Mouse (Mus musculus): ENCODE measurements around the gene Itm2b. TPM values are rescaled to one million over a fixed set of nuclear protein-coding genes. Genes with fewer than 3 reads are reported as not detected.

Gene Itm2b
- polyA plus RNA-seq, 1 experiment from 2014 or later = 754 TPM

DNA sequence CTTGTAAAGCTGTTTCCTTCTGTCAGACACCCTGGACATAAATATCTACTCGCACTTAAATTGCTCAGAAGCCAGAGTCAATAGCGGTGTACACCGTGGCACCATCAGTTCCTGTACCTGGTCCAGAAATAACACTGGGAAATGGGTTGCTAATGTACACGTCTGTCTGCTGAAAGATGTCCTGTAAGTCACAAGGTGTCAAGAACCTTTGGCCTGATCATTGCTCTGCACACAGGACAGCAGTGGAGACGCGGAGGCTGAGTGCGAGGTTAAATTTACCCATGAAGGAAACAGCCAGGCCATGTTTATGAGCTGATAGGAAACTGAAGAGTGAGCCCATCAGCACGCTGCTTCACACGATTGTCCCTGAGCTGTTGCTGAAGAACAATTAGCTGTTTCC, 37.8 kb downstream of the Itm2b start:
- Histone ChIP-seq H3K27me3 (replicated peaks; ENCODE audit: control insufficient read depth, insufficient read depth, low read length) (no peaks in the 10 kb centered on the region), H3K9ac (ENCODE audit: low read length) (no peak overlapping the region), H3K27ac (ENCODE audit: low read depth, low read length) (no peak overlapping the region), H3K4me3 (ENCODE audit: low read depth, low read length) (no peak overlapping the region), H3K9me3 (replicated peaks; ENCODE audit: control insufficient read depth, low read length) (no peaks in the 10 kb centered on the region), H3K4me2 (ENCODE audit: low read length) (no peak overlapping the region), H3K4me1 (ENCODE audit: control insufficient read depth, insufficient read depth, low read length) (no peaks in the 10 kb centered on the region), H3K36me3 (ENCODE audit: control insufficient read depth, insufficient read depth, low read length) (peaks cover 5% of the 10 kb centered on the region; the same call in 1 of the 2 replicates)
- WGBS = 89% methylated on average over 9 of the region's 9 CpGs
- ATAC-seq (no peak), DNase-seq (ENCODE audit: low spot score) (no peak)

DNA sequence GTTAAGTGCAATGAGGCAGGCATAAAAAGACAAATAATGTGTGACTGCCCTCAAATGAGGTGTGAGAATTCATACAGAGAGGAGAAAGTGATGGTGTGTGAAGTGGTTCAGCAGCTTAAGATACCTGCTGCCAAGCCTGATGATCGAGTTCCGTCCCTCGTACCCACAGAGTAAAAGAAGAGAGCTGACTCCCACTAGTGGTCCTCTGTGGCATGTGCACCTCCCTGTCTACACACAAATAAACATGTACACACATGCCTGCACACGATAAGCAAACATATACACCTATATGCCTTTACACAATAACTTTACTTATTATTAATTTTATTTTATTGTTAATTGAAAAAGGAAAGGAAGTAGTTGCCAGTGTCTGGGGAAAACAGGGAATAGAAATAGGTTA, 39.5 kb downstream of the Itm2b start:
- DNase-seq (ENCODE audit: low spot score) = no peak
- 88% methylated on average over 4 of the region's 4 CpGs for WGBS
- H3K9me3 ChIP-seq (replicated peaks; ENCODE audit: control insufficient read depth, low read length) = no peaks in the 10 kb centered on the region
- no peak overlapping the region for H3K27ac ChIP-seq (ENCODE audit: low read depth, low read length)
- no peak overlapping the region for H3K4me3 ChIP-seq (ENCODE audit: low read depth, low read length)
- H3K4me1 ChIP-seq (ENCODE audit: control insufficient read depth, insufficient read depth, low read length) = no peaks in the 10 kb centered on the region
- no peak for ATAC-seq
- no peak overlapping the region for H3K9ac ChIP-seq (ENCODE audit: low read length)
- no peak overlapping the region for H3K4me2 ChIP-seq (ENCODE audit: low read length)
- H3K36me3 ChIP-seq (ENCODE audit: control insufficient read depth, insufficient read depth, low read length) = peaks cover 4% of the 10 kb centered on the region; the same call in 1 of the 2 replicates
- H3K27me3 ChIP-seq (replicated peaks; ENCODE audit: control insufficient read depth, insufficient read depth, low read length) = no peaks in the 10 kb centered on the region

DNA sequence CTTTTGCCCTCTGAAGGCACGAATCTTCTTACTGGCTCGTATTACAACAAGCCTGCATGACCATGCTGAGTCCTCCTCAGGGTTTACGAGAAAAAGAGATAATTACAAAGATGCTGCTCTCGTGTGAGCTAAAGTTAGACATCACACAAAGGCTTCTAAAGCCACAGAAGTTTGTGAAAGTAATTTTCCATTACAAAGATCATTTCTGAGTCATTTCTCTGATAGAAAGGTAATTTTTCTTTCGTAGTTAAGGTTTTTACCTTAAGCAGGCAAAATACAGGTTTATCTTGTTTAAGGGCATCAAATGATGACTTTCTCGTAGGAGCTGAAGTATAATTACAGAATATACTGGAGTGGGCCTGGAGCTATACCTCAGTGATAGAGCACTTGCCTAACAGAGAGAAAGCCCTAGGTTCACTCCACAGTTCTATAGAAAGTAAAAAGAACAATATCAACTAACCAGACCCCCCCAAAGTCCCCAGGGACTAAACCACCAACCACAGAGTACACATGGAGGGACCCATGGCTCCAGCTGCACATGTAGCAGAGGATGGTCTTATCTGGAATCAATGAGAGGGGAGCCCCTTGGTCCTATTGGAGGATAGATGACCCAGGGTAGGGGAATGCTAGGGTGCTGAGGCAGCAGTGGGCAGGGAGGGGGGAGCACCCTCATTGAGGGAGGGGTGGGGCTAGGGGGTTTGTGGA, 44.9 kb downstream of the Itm2b start:
- Histone ChIP-seq H3K9ac (ENCODE audit: low read length) (no peak overlapping the region), H3K9me3 (replicated peaks; ENCODE audit: control insufficient read depth, low read length) (no peaks in the 10 kb centered on the region), H3K4me2 (ENCODE audit: low read length) (no peak overlapping the region), H3K27me3 (replicated peaks; ENCODE audit: control insufficient read depth, insufficient read depth, low read length) (no peaks in the 10 kb centered on the region), H3K36me3 (ENCODE audit: control insufficient read depth, insufficient read depth, low read length) (no peaks in the 10 kb centered on the region), H3K27ac (ENCODE audit: low read depth, low read length) (no peak overlapping the region), H3K4me3 (ENCODE audit: low read depth, low read length) (no peak overlapping the region), H3K4me1 (ENCODE audit: control insufficient read depth, insufficient read depth, low read length) (0 out of 2 replicates have a peak, but pooled peaks cover 2% of the 10 kb centered on the region)
- ATAC-seq (no peak), DNase-seq (ENCODE audit: low spot score) (no peak)
- 72% methylated on average over 6 of the region's 6 CpGs for WGBS

DNA sequence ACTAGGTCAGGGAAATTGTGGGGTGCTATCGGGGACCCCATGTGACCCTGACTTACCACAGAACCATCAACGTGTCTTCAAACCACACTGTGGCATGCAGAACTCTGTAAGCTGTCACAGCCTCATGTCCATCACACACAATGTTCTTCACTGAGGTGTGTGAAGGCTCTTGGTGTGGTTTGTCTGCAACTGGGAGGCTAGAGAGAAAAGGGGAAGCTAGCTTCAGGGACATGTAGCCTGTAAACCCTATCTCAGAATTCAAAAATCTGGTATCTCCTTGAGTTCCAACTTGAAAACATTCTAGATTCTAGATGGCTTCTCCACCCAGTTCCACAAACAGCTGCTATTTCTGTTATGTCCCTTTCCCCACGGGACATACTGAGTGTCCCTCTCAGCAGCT, 45.5 kb downstream of the Itm2b start:
- ATAC-seq (no peak), DNase-seq (ENCODE audit: low spot score) (no peak)
- Histone ChIP-seq H3K9ac (ENCODE audit: low read length) (no peak overlapping the region), H3K9me3 (replicated peaks; ENCODE audit: control insufficient read depth, low read length) (no peaks in the 10 kb centered on the region), H3K27me3 (replicated peaks; ENCODE audit: control insufficient read depth, insufficient read depth, low read length) (no peaks in the 10 kb centered on the region), H3K36me3 (ENCODE audit: control insufficient read depth, insufficient read depth, low read length) (no peaks in the 10 kb centered on the region), H3K4me3 (ENCODE audit: low read depth, low read length) (no peak overlapping the region), H3K4me1 (ENCODE audit: control insufficient read depth, insufficient read depth, low read length) (0 out of 2 replicates have a peak, but pooled peaks cover 4% of the 10 kb centered on the region), H3K27ac (ENCODE audit: low read depth, low read length) (no peak overlapping the region), H3K4me2 (ENCODE audit: low read length) (no peak overlapping the region)
- 81% methylated on average over 3 of the region's 3 CpGs for WGBS

DNA sequence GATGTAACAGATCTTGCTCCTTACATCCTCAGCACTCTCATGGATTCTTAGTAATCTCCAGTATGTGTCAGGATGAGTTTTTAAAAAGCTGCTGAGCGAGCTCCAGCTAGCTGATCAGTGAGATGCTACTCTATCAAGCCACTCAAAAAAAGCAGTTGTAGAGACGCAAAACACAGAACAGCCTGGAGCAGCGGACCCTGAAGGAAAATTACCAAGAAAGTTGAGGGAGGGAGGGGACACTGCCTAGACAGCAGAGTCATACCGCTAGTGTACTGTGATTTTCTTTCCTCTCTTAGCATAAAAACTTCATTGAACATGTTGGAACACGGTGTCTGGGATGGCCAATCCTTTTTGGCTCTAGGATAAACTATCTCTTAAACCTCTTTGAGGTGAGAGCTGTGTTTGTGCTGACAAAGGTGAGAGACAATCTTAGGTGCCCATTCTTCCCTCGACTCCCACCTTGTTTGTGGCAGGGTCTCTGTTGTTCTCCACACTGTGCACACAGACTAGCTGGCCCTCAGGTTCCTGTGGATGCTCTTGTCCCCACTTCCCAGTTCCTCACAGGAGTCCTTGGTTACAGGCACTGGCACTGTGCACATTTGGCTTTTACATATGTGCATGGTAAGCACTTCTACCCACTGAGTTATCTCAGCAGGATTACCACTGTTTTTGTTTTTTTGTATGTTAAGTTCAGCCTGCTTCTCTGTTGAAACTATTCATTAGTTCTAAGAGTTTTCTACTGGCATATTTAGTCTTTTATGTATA, 48.6 kb downstream of the Itm2b start:
- Histone ChIP-seq H3K4me3 (ENCODE audit: low read depth, low read length) (no peak overlapping the region), H3K4me1 (ENCODE audit: control insufficient read depth, insufficient read depth, low read length) (0 out of 2 replicates have a peak, but pooled peaks cover 4% of the 10 kb centered on the region), H3K36me3 (ENCODE audit: control insufficient read depth, insufficient read depth, low read length) (no peaks in the 10 kb centered on the region), H3K27me3 (replicated peaks; ENCODE audit: control insufficient read depth, insufficient read depth, low read length) (no peaks in the 10 kb centered on the region), H3K9ac (ENCODE audit: low read length) (no peak overlapping the region), H3K9me3 (replicated peaks; ENCODE audit: control insufficient read depth, low read length) (no peaks in the 10 kb centered on the region), H3K4me2 (ENCODE audit: low read length) (no peak overlapping the region), H3K27ac (ENCODE audit: low read depth, low read length) (no peak overlapping the region)
- WGBS = 85% methylated on average over 6 of the region's 6 CpGs
- ATAC-seq (no peak), DNase-seq (ENCODE audit: low spot score) (no peak)

DNA sequence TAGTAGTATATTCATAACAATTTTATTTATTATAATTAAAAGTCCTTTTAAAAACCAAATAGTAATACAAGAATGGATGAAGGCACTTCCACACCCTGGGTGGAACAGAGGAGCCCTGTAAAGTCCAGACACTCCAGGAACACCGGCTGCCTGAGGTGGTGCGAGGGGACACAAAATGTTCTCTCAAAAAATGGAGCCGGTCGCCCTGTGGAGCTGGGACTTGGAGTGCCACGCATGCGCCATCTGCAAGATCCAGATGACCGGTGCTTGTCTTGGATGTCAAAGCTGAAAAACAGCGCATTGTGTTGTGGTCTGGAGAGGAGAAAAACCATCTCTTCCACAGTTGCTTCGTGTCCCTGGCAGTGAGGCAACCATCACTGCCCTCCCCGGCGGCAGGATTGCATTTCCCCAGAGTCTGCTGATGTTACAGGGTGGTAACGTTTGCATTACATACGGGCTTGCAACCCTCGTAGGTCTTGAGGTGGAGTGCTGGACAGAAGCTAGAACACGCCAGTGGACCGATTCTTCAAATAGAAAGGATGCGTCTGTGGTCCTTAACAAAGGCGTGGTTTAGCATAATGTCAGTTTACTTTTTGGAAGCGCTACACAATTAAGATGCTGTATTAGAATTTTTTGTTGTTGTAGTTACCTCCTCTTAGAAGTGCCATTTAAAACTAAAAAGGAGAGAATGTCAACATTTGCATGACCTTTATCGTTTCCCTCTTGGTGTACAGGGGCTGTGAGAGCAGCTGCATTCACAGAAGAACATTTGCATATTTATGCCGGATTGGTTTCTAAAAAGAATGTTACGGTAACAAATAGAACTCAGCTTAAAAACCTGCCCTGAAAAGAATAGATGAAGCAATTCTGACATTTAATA, 49.9 kb downstream of the Itm2b start:
- DNase-seq (ENCODE audit: low spot score) (no peak), ATAC-seq (no peak)
- 70% methylated on average over 22 of the region's 22 CpGs for WGBS
- H3K27me3 ChIP-seq (replicated peaks; ENCODE audit: control insufficient read depth, insufficient read depth, low read length) = no peaks in the 10 kb centered on the region
- no peak overlapping the region for H3K27ac ChIP-seq (ENCODE audit: low read depth, low read length)
- H3K36me3 ChIP-seq (ENCODE audit: control insufficient read depth, insufficient read depth, low read length) = no peaks in the 10 kb centered on the region
- no peak overlapping the region for H3K4me2 ChIP-seq (ENCODE audit: low read length)
- H3K4me3 ChIP-seq (ENCODE audit: low read depth, low read length) = no peak overlapping the region
- H3K9me3 ChIP-seq (replicated peaks; ENCODE audit: control insufficient read depth, low read length) = no peaks in the 10 kb centered on the region
- 0 out of 2 replicates have a peak, but pooled peaks cover 4% of the 10 kb centered on the region for H3K4me1 ChIP-seq (ENCODE audit: control insufficient read depth, insufficient read depth, low read length)
- H3K9ac ChIP-seq (ENCODE audit: low read length) = no peak overlapping the region

DNA sequence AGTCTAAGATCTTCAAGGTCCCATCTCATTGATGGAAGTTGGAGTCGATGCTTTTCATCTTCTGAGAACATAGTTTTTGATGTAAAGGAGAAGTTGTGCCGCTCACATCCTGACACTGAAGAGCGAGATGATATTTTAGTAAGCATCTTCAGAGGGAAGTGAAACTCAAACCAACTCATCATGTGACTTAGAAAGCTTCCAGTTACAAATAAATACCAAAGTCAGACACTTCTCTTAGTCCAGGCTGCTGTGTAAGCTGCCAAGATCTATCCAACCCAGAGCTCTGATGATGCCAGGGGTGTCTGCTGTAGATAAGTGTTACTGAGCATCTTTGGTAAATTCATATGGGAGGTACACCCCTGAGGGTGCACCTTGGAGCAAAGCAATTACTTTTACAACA, 51.2 kb downstream of the Itm2b start:
- Histone ChIP-seq H3K27ac (ENCODE audit: low read depth, low read length) (no peak overlapping the region), H3K9me3 (replicated peaks; ENCODE audit: control insufficient read depth, low read length) (no peaks in the 10 kb centered on the region), H3K9ac (ENCODE audit: low read length) (no peak overlapping the region), H3K27me3 (replicated peaks; ENCODE audit: control insufficient read depth, insufficient read depth, low read length) (no peaks in the 10 kb centered on the region), H3K36me3 (ENCODE audit: control insufficient read depth, insufficient read depth, low read length) (no peaks in the 10 kb centered on the region), H3K4me2 (ENCODE audit: low read length) (no peak overlapping the region), H3K4me3 (ENCODE audit: low read depth, low read length) (no peak overlapping the region), H3K4me1 (ENCODE audit: control insufficient read depth, insufficient read depth, low read length) (0 out of 2 replicates have a peak, but pooled peaks cover 4% of the 10 kb centered on the region)
- DNase-seq (ENCODE audit: low spot score) (no peak), ATAC-seq (no peak)
- 95% methylated on average over 3 of the region's 3 CpGs for WGBS

DNA sequence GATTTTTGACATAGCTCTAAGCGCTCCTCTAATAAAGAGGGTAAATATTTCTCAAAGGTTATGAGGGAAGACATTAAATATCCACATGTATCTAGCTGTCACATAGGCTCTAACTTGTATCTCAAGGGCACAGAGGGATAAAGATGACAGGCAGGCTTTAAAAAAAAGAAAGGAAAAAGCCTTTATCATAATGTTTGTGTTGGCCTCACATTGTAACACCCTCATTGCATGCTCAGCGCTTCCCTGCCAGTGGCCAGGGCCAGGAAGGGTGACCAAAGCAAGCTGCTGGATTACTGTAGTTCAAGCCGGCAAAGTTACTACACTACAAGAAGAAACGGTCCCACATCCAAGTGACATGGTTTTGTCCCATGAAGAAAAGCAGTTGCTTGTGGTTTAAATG, 53.7 kb downstream of the Itm2b start:
- Histone ChIP-seq H3K9ac (ENCODE audit: low read length) (no peak overlapping the region), H3K27me3 (replicated peaks; ENCODE audit: control insufficient read depth, insufficient read depth, low read length) (no peaks in the 10 kb centered on the region), H3K9me3 (replicated peaks; ENCODE audit: control insufficient read depth, low read length) (no peaks in the 10 kb centered on the region), H3K4me2 (ENCODE audit: low read length) (no peak overlapping the region), H3K36me3 (ENCODE audit: control insufficient read depth, insufficient read depth, low read length) (no peaks in the 10 kb centered on the region), H3K27ac (ENCODE audit: low read depth, low read length) (no peak overlapping the region), H3K4me3 (ENCODE audit: low read depth, low read length) (no peak overlapping the region), H3K4me1 (ENCODE audit: control insufficient read depth, insufficient read depth, low read length) (peaks cover 10% of the 10 kb centered on the region)
- 94% methylated on average over 4 of the region's 4 CpGs for WGBS
- ATAC-seq = no peak
- DNase-seq (ENCODE audit: low spot score) = no peak

All from forebrain, embryonic 14.5 days (tissue).